Mouse (Mus musculus) neural tube, embryonic 10.5 days (tissue): ENCODE data around the gene Sertm1.
A peak's percentile ranks its signal among the peaks of the same experiment; 100 is the strongest.

ENCODE experiments used
- DNase-seq: peaks from one replicate; pipeline ENCODE4 v3.0.0-alpha.2; 2017; ENCODE audit warnings: low spot score; ENCODE audit errors: extremely low spot score

Sertm1 gene

DNA sequence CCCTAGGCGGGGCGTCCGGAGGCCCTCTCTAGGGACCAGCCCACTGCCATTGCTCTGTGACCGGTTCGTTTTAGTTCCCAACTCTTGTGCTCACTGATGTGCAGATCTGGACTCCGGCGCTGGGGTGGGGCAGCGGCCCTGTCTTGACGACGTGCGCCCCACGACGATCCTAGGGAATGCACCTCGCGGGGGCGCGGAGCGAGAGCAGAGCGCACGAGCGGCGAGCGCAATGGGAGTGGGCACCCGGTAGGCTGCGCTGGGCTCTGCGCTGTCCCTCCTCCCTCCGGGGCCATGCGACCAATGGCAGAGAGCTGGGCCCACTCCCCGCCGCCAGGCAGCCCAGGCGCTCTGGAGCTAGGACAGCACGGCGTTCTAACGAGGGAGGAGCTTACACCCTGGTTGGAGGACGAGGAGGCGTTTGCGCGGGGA lies at the start of gene Sertm1:
Sertm1 (minus strand) TSS at position 245 of the 429 bp plus-strand sequence.
- DNase-seq = peak; percentile 82

- DNase-seq = no peak
These were observed 49.3 kb upstream of the Sertm1 start for GRCm38 (mm10) chr3:54964948-54965506.

- DNase-seq = no peak
These were observed 27.6 kb upstream of the Sertm1 start for GRCm38 (mm10) chr3:54943067-54943810.

DNA sequence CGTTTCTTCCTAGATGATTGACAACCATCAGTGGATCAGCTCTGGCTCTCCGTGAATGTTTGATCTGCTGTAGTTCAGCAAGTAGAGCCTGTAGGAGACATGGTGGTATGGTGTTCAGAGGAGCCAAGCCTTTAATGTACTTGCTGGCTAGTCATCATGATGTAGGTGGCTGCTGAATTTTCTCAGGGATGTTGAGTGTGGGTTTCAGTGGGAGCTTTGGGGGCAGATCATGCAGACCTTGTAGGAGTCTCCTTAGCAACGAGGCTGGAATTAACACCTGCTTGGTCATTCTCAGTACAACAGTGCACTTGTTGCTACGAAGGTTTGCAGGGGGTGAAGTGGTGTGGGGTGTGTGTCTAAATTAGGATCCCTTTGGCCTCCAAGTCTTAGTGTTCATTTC lies 18.8 kb upstream of the Sertm1 start:
- DNase-seq = no peak

DNA sequence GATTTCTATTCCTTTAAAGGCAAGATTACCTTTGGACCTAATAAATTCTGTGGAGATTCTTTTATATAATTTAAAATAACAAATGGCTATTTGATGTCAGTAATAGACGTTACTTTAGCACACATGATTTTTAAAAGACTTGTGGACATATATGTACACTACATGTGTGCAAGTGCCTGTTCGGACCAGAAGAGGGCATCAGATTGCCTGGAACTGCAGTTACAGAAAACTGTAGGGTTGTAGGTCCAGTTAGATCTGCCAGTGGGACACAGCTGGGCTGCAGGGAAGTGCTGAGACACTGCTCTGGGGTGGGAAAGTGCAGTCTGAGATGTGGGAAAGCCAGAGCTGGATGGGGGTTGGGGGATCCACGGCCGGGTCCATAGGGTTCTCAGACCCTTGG lies 16.9 kb upstream of the Sertm1 start:
- no peak for DNase-seq

DNA sequence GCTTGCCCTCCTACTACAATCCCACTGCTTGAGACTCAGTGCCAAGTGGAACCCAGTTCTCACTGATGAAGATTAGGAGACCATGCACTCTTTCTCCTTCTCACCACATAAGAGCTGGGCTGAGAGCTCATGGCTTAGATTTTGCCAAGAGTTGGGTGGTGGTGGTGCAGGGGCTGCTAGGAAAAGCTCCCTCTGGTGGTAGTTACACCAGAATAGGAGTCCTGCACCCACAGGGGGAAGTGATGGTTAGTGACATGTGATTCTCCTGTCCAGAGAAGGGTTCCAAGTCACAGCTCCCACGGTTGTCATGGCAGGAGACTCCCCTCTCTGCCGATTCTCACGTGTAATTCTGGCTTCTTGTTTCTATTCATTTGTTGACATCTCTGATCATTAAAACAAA lies 4.7 kb upstream of the Sertm1 start:
- DNase-seq = no peak

DNA sequence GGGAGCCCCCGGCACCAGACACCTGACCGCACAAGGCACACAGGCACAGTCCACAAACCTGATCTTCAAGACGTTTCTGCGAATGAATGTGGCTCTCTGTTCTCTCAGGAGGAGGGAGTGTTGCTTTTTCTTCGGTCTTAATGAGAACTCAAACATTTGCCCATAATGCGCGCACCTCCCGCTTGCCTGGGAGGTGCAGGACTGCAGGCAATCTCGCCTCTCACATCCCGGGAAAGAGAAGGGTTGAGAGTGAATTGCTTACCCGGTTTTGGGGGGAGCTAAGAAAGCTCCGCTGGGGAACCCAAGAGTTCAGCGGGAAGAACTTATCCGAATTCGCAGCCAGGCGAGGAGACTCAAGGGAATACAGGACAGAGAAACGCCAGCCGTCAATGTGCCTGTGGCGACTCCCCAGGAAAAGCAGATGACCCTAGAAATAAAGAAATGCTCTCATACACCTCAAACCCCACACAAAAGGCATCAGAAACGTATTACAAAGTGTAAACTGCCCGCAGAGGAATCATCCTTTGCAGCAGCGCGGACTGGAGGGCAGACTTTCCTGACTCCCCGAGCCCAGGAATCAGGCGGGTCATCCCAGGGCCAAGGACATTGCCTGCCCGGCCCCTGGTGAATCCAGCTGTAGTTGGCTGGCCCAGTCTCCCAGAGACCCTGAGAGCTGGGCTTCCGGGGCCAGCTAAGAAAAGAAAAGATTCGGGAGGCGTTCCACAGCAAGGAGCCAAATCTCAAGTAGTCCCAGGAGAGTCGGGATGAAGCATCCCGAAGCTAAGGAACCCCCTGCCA lies 643 bp downstream of the Sertm1 start:
- DNase-seq = peak; percentile 58

GRCm38 (mm10) chr3:54908878-54909277 lies 6.8 kb downstream of the Sertm1 start:
- no peak for DNase-seq

DNA sequence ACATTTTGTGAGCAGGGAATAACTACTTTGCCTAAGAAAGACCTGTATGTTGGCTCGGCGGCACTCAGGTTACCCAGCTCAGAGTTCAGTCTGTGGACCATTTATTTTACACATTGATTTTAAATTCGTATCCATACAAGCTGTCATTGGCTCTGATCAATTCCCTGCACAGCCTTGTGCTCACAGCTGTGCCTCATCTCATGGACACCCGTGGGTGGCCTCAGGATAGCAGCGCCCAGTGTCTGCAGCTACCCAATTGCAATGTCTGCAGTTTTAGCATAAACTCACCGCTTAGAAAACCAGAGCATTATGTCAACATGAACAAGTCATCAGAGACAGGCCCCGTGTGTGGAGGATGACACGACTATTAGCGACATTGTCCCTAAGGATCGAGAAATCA lies 17.7 kb downstream of the Sertm1 start:
- DNase-seq = no peak

DNA sequence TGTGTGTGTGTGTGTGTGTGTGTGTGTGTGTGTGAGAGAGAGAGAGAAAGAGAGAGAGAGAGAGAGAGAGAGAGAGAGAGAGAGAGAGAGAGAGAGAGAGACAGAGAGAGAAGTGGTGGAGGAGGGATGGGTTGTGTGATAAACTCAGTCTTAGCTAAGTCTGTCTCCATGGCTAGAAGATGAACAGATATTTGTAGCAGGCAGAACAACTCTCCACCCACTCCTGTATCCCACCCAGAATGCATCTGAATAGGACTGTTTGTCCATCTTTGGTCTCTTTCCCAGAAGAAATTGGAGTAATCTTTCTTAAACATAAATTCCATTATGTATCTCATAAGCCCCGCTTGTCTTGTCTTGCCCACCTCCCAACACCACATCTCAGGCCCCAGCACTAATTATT lies 20.8 kb downstream of the Sertm1 start:
- no peak for DNase-seq

DNA sequence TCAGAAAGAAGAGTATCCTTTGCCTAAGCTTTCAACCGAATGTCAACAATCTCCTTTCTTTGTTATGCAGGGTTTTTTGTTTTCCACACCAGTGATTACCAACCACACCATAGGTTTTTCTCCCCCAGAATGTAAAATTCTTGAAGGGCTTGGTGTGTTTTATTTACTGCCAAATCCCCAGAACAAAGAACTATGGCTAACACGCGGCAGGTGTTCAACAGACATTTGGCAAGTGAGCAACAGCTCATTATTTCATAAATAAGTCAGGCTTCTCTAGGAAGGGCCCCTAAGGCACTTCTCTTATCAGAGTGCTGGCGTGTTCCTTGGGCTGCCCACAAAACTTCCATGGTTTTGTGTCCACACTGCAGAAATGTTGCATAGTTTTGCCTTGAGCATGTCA lies 23.5 kb downstream of the Sertm1 start:
- DNase-seq = no peak

GRCm38 (mm10) chr3:54886501-54886900 lies 29.2 kb downstream of the Sertm1 start:
- no peak for DNase-seq
